In the genomic region with DNA sequence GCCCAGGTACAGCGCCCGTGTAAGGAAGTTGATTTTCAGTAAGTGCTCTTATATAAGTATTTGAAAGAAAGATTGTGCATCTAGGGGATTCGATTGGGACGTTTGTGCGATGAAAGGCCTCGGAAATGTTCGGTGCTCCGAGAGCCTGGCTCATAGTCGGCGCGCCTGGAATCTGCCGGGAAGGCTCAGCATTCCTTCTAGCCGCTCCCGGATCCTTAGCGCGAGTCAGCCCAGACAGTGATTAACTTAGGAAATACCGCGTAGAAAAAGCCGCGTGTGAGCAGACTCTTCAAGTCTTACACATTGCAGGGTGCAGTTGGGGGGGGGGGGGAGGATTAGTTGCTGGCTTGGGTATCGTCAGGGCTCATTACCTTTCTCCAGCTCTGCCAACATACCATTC, we compare ENCODE assay signal across 8 mouse cellular contexts. TPM values are rescaled to one million over a fixed set of nuclear protein-coding genes. Genes with fewer than 3 reads are reported as not detected.
DNase-seq lines count a peak whose midpoint lies in the region; ATAC-seq lines count a peak whose summit lies in the region.

No protein-coding gene starts in this region.

- H3K9me3 ChIP-seq in embryonic facial prominence, embryonic 15.5 days (replicated peaks) = no peaks in the 10 kb centered on the region
- H3K9me3 ChIP-seq in intestine, embryonic 16.5 days (ENCODE audit: control insufficient read depth, low read length) = no peaks in the 10 kb centered on the region

- no peak for ATAC-seq in embryonic facial prominence, embryonic 15.5 days (ENCODE audit: insufficient number of reproducible peaks, low FRiP score, low TSS enrichment, low read depth)
- no peak for ATAC-seq in intestine, embryonic 16.5 days

- H3K36me3 ChIP-seq in embryonic facial prominence, embryonic 15.5 days = peaks cover 25% of the 10 kb centered on the region
- peaks cover 12% of the 10 kb centered on the region; the same call in 1 of the 2 replicates for H3K36me3 ChIP-seq in intestine, embryonic 16.5 days (ENCODE audit: control insufficient read depth, insufficient read depth, low read length)

- WGBS in embryonic facial prominence, embryonic 15.5 days = under 1% methylated on average over 21 of the region's 21 CpGs
- under 1% methylated on average over 21 of the region's 21 CpGs for WGBS in intestine, embryonic 16.5 days

- H3K4me2 ChIP-seq in embryonic facial prominence, embryonic 15.5 days (replicated peaks) = peak overlapping the region; percentile 88
- peak overlapping the region; percentile 92 for H3K4me2 ChIP-seq in intestine, embryonic 16.5 days (ENCODE audit: low read depth, low read length)

- DNase-seq in retina, adult 2 months (ENCODE audit: low read depth, low spot score) = peak; percentile 25
- no peak for DNase-seq in retina, embryonic 14.5 days (ENCODE audit: low spot score)
- DNase-seq in lung, postnatal 10 days = peak; percentile 61
- DNase-seq in telencephalon, adult 2 months (ENCODE audit: low read depth, low spot score) = peak; percentile 5
- DNase-seq in spleen, postnatal 10 days (ENCODE audit: low spot score in 2 of 2) = no peak
- DNase-seq in thymus, postnatal 0 days (ENCODE audit: low spot score) = no peak

- peak overlapping the region; percentile 98 for H3K27ac ChIP-seq in embryonic facial prominence, embryonic 15.5 days (replicated peaks)
- H3K27ac ChIP-seq in intestine, embryonic 16.5 days (ENCODE audit: low read length) = peak overlapping the region; percentile 98

- no peaks in the 10 kb centered on the region for H3K27me3 ChIP-seq in embryonic facial prominence, embryonic 15.5 days
- no peaks in the 10 kb centered on the region for H3K27me3 ChIP-seq in intestine, embryonic 16.5 days (replicated peaks; ENCODE audit: control insufficient read depth, insufficient read depth, low read length)

- peak overlapping the region; percentile 91 for H3K9ac ChIP-seq in embryonic facial prominence, embryonic 15.5 days
- H3K9ac ChIP-seq in intestine, embryonic 16.5 days (ENCODE audit: low read depth, low read length) = peak overlapping the region; percentile 97

- H3K4me3 ChIP-seq in embryonic facial prominence, embryonic 15.5 days (replicated peaks) = peak overlapping the region; percentile 79
- peak overlapping the region; percentile 90 for H3K4me3 ChIP-seq in intestine, embryonic 16.5 days (ENCODE audit: low read length)

- peaks cover 81% of the 10 kb centered on the region for H3K4me1 ChIP-seq in embryonic facial prominence, embryonic 15.5 days
- peaks cover 63% of the 10 kb centered on the region for H3K4me1 ChIP-seq in intestine, embryonic 16.5 days (ENCODE audit: control insufficient read depth, insufficient read depth, low read length)

RNA-seq across cellular contexts. Expression of gene Amotl2, which starts 2.2 kb away (rescaled TPM):
- polyA plus RNA-seq in embryonic facial prominence, embryonic 15.5 days (2015; fragmentation: Nextera tagmentation; extraction: Ambion mirVana) = 53.6 and 53.7 TPM in 2 replicates
- 20.4 and 21.8 TPM in 2 replicates for polyA plus RNA-seq in intestine, embryonic 16.5 days (2015; fragmentation: Nextera tagmentation; extraction: Ambion mirVana)
- polyA plus RNA-seq in thymus, postnatal 0 days (2015; fragmentation: Nextera tagmentation; extraction: Ambion mirVana) = 4.9 and 6.4 TPM in 2 replicates

Comparison
In these comparisons a context has a peak if more than half of its experiments do, and no peak if none do; other contexts are left out.
1. DNase-seq: peak in retina, adult 2 months (single experiment), lung, postnatal 10 days (single experiment) and telencephalon, adult 2 months (single experiment); none in retina, embryonic 14.5 days (single experiment), spleen, postnatal 10 days (0 of 2) and thymus, postnatal 0 days (single experiment).